Mouse (Mus musculus) cortical plate, adult 2 months (tissue): ENCODE data around the gene Gstm2. TPM values are rescaled to one million over a fixed set of nuclear protein-coding genes. Genes with fewer than 3 reads are reported as not detected.
"Not testable (repeated sequence)": the region's sequence is repeated elsewhere in the genome, so short reads cannot be mapped to it uniquely, and the experiment has no call there.

Experiments
- H3K27ac ChIP-seq: fragments of 200-500 bp; 2 replicates; pipeline ENCODE4 v1.5.1; 2012; ENCODE audit warnings: low read length, control low read depth, inconsistent platforms; ENCODE audit not compliant: insufficient read depth
- H3K4me1 ChIP-seq: fragments of 200-500 bp; 2 replicates; pipeline ENCODE4 v1.6.1; 2011; ENCODE audit warnings: low read length; ENCODE audit not compliant: control insufficient read depth, insufficient read depth
- H3K4me3 ChIP-seq: fragments of 200-500 bp; 2 replicates; pipeline ENCODE4 v1.5.1; 2011; ENCODE audit warnings: mild to moderate bottlenecking, low read length, control low read depth; ENCODE audit not compliant: insufficient read depth
- CTCF ChIP-seq: fragments of 200-500 bp; IDR thresholded peaks from 2 replicates; pipeline ENCODE4 v1.5.1; 2011; ENCODE audit warnings: mild to moderate bottlenecking, control low read depth, low read length; ENCODE audit not compliant: insufficient read depth; ENCODE audit errors: extremely low read depth
- POLR2A ChIP-seq: fragments of 200-500 bp; IDR thresholded peaks from 2 replicates; pipeline ENCODE4 v1.6.1; 2011; ENCODE audit warnings: mild to moderate bottlenecking, low read length, control low read depth; ENCODE audit not compliant: insufficient read depth; ENCODE audit errors: extremely low read depth
- polyA plus RNA-seq: library from polyadenylated mRNA; depleted of rRNA; stranded (reverse); fragments of >200 nt; gene quantifications from 2 replicates; pipeline ENCODE4 v1.2.3, GENCODE M21; 2012

Gene Gstm2
- polyA plus RNA-seq, 1 experiment = 5.6 TPM

- TF ChIP-seq CTCF = no peak
- peak overlapping the region; percentile 40; the same call in 1 of the 2 replicates for H3K4me3 ChIP-seq
- H3K4me1 ChIP-seq = peaks cover 5% of the 10 kb centered on the region
- 0 out of 2 replicates have a peak overlapping the region, but pooled peaks have one; percentile 4 for H3K27ac ChIP-seq
Observed at GRCm38 (mm10) chr3:108018190-108018820, 32.1 kb upstream of the Gstm2 start.

- TF ChIP-seq POLR2A (peak; percentile 65), CTCF (peak; percentile 80)
- Histone ChIP-seq H3K4me3 (peak within 1 kb of the TSS; percentile 40), H3K27ac (peak within 1 kb of the TSS; percentile 12), H3K4me1 (peaks cover 6% of the 10 kb centered on the region)
Observed at GRCm38 (mm10) chr3:108017473-108018189, 31.4 kb upstream of the Gstm2 start, which contains the start of gene Gstm1. Gstm1 (minus strand) TSS chr3:108017973.

GRCm38 (mm10) chr3:108016468-108016867 lies 30.2 kb upstream of the Gstm2 start:
- H3K4me3 ChIP-seq = peak overlapping the region; percentile 40; the same call in 1 of the 2 replicates
- H3K4me1 ChIP-seq, H3K27ac ChIP-seq: not testable (repeated sequence)

GRCm38 (mm10) chr3:108014974-108015346 lies 28.7 kb upstream of the Gstm2 start:
- H3K4me1 ChIP-seq = peaks cover 6% of the 10 kb centered on the region
- no peak overlapping the region for H3K4me3 ChIP-seq
- TF ChIP-seq POLR2A (no peak), CTCF (no peak)
- no peak overlapping the region for H3K27ac ChIP-seq

GRCm38 (mm10) chr3:108014098-108014973 lies 28.1 kb upstream of the Gstm2 start:
- H3K4me1 ChIP-seq = peaks cover 6% of the 10 kb centered on the region
- H3K27ac ChIP-seq = no peak overlapping the region
- no peak overlapping the region for H3K4me3 ChIP-seq
- TF ChIP-seq POLR2A (no peak), CTCF (no peak)

GRCm38 (mm10) chr3:108013331-108013871 lies 27.1 kb upstream of the Gstm2 start:
- Histone ChIP-seq H3K4me1 (peaks cover 4% of the 10 kb centered on the region), H3K4me3 (no peak overlapping the region), H3K27ac (no peak overlapping the region)
- TF ChIP-seq CTCF (no peak), POLR2A (no peak)

- H3K27ac ChIP-seq = no peak overlapping the region
- no peak overlapping the region for H3K4me3 ChIP-seq
- TF ChIP-seq POLR2A = no peak
- no peak for TF ChIP-seq CTCF
- peaks cover 4% of the 10 kb centered on the region for H3K4me1 ChIP-seq
Observed at GRCm38 (mm10) chr3:108011558-108011957, 25.3 kb upstream of the Gstm2 start.

GRCm38 (mm10) chr3:108010286-108010685 lies 24.0 kb upstream of the Gstm2 start:
- TF ChIP-seq CTCF (no peak), POLR2A (no peak)

GRCm38 (mm10) chr3:108002021-108002420 lies 15.8 kb upstream of the Gstm2 start:
- Histone ChIP-seq H3K4me1 (no peaks in the 10 kb centered on the region), H3K27ac (no peak overlapping the region), H3K4me3 (no peak overlapping the region)
- TF ChIP-seq CTCF = no peak
- TF ChIP-seq POLR2A = no peak

More at GRCm38 (mm10) chr3:108010286-108010685, 24.0 kb upstream of the Gstm2 start:
- H3K27ac ChIP-seq = no peak overlapping the region
- H3K4me1 ChIP-seq = peaks cover 4% of the 10 kb centered on the region
- H3K4me3 ChIP-seq = no peak overlapping the region

GRCm38 (mm10) chr3:107999491-107999890 lies 13.2 kb upstream of the Gstm2 start:
- no peak for TF ChIP-seq POLR2A
- Histone ChIP-seq H3K4me3 (no peak overlapping the region), H3K27ac (no peak overlapping the region), H3K4me1 (no peaks in the 10 kb centered on the region)
